Mouse (Mus musculus) c-Kit-positive CD71-positive TER-119-positive erythroid progenitor cells, embryonic 14.5 days (primary cell): ENCODE data around the gene Pitx3.
"Not testable (repeated sequence)": the region's sequence is repeated elsewhere in the genome, so short reads cannot be mapped to it uniquely, and the experiment has no call there.

Experiments
- DNase-seq: peaks from one replicate; pipeline ENCODE4 v3.0.0-alpha.2; 2013; ENCODE audit warnings: low spot score

Pitx3 gene

DNA sequence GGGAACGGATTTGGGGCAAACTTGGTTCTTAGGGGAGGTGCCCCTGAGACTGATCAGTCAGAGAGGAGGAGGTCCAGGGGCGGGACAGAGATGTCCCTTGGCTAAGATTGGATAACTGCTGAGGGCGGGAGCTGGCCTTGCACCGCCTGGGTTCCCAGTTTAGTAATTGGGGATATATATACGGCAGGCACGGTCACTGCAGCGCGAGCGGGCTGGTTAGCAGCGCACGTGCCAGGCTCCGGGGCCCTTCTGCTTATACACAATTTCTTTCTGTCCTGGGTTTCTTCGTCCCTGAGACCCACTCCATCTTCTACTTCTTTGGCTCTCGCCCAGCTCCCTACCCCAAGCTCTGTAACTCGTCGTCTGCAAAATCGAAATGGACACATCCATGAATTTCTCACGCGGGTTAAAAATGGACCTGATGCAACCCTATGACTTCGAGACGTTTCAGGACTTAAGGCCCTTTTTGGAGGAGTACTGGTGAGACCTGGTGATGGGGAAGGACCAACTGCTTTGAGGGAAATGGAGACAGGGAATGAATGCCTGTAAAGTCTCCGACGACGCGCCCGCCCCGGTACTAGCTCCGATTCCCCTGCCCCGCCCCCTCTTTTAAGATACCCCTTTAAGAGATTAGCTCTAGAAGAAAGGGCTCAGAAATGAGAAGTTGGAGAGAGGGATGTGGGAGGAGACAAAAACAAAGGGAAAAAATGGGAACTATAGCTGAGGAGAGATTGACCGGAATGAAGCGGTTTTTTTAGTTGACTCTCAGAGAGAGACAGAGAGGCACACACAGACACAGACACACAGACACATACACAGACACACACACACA lies 16.2 kb downstream of the Pitx3 start, which contains the start of gene Elovl3:
Gene Elovl3 (plus strand): TSS at position 204 of the 832 bp plus-strand sequence.
- DNase-seq, result no peak

GRCm38 (mm10) chr19:46131283-46131682 lies 16.8 kb downstream of the Pitx3 start:
- DNase-seq, result no peak

- DNase-seq, result not testable (repeated sequence)
Observed at GRCm38 (mm10) chr19:46129737-46130136, 18.4 kb downstream of the Pitx3 start.

- DNase-seq, result no peak
Observed at GRCm38 (mm10) chr19:46126301-46126700, 21.8 kb downstream of the Pitx3 start.

GRCm38 (mm10) chr19:46124651-46125050 lies 23.5 kb downstream of the Pitx3 start:
- no peak for DNase-seq

DNA sequence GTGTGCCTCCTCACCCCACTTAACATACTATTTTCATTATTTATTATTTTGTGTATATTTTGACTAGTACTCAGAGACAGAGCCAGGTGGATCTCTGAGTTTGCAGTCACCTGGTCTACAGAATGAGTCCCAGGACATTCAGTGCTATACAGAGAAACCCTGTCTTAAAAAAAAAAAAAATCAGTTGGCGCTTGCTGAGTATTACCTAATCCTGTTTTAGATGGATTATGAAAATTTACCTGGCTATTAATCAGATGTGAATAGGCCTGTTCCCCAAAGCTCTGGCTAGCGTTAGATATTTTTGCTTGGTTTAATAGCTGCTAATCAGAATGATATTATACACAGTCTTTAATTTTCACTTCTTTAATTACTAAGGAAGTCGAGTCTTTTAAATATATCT lies 24.2 kb downstream of the Pitx3 start:
- no peak for DNase-seq

- DNase-seq, result no peak
Observed at GRCm38 (mm10) chr19:46120872-46121271, 27.3 kb downstream of the Pitx3 start.

DNA sequence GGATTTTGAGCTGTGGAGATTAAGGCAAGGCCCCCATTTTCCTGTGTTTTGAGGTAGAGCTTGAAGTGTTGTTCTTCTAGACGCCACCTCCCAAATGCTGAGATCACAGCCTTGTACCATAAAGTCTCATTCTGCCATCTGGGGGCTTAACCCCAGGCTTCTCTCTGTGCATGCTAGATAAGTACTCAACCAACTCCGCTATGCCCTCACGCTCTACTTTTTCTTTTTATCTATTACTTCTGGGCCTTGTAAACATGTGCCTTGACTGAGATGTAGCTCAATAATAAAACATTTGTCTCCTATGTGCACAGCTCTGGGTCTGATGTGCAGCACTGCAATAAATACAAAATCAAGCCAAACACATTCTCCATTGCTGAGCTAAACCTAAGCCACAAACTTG lies 28.7 kb downstream of the Pitx3 start:
- peak; percentile 7 for DNase-seq

GRCm38 (mm10) chr19:46114617-46115016 lies 33.5 kb downstream of the Pitx3 start:
- DNase-seq, result no peak

DNA sequence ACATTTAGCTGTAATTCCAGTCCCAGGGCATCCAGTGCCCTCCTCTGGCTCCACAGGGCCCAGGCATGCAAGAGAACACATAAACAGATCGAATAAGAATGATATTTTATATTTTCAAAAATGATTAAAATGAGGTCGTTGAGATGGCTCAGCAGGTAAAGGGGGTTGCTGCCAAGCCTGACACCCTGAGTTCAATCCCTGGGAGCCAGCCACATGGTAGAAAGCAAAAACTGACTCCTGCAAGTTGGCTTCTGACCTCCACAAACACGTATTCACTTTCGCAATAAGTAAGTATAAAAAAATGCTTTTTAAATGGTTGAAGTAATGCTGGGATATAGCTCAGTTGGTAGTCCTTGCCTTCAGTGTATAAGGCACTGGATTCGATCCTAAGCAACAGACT lies 37.3 kb downstream of the Pitx3 start:
- DNase-seq, result no peak

DNA sequence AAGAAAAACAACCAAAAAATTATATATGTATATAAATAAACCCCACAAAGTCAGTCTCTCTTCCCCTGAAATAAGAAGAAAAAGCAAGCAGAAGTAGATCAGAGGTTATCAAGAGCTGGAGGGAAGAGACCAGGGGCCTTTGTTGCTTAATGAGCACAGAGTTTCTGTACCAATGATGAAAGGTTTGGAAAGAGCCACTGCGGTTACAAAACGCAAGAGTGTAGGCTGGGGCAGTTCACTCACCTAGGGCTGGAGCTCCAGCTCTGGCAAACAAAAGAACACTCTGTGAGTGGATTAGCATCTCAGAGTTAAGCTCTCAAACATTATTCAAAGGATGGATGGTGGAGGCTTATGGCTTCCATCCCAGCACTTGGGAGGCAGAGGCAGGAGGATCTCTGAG lies 37.9 kb downstream of the Pitx3 start:
- DNase-seq, result no peak

DNA sequence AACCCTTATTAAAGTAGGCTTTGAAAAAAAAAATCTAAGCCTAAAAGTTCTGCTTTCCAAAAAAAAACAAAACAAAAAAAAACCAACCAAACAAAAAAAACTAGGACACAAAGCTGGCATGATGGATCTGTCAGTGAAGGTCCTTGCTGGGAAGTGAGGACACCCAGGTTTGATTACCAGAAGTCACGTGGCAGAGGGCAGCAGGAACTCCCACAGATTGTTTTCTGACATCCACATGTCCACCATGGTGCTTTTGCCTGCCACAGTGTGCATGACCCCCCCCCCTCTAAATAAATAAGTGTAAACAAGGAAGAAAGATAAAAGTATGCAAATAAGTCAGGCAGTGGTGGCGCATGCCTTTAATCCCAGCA lies 44.0 kb downstream of the Pitx3 start:
- DNase-seq, result no peak

DNA sequence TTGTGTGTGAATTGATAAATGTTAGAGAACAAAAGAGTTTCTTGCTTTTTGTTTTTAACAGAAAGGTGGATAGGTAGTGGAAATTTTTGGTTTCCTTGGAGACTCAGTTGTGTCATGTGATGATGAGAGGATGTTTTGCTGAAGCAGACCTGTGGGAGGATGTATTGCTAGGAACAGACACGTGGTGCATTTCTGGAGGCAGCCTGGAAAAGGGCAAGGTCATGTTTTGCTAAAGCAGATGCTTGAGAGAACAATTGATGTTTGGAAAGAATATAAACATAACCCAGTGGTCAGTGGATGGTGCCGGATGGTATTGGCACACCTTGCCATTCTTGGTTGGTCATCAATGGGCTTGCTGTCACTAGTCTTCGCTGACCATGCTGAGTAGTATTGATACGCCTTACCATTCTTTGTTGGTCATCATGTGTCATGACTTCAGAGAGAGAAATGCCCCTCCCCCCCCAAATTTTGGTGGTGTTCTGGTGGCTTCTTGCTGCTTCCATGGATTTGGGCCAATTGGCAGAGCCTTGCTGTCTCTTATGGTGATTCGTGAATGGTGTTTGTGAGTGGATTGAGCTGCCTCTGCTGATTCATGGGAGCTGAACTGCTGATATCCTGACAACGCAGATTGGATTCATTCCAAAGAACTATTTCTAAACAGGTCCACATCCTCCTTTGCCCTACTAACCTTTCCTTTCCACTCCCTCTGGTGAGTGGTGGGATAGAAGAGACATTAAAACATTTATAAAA lies 44.5 kb downstream of the Pitx3 start:
- DNase-seq, result no peak

DNA sequence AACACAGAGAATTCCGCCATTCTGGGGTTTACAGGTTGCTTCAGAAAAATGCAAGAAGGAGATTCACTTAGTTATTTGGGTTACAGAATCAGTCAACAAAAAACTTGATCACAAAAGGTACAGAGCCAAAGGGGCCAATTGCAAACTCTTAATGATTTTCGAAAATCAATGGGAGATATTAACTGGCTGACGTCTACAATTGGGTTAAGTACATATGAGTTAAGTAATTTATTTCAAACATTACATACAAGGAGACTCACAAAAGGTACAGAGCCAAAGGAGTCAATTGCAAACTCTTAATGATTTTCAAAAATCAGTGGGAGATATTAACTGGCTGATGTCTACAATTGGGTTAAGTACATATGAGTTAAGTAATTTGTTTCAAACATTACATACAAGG lies 48.6 kb downstream of the Pitx3 start:
- DNase-seq, result no peak

- no peak for DNase-seq
Observed at GRCm38 (mm10) chr19:46096396-46096795, 51.7 kb downstream of the Pitx3 start.

- DNase-seq, result no peak
Observed at GRCm38 (mm10) chr19:46095291-46095690, 52.8 kb downstream of the Pitx3 start.

- no peak for DNase-seq
Observed at GRCm38 (mm10) chr19:46094144-46094543, 54.0 kb downstream of the Pitx3 start.

DNA sequence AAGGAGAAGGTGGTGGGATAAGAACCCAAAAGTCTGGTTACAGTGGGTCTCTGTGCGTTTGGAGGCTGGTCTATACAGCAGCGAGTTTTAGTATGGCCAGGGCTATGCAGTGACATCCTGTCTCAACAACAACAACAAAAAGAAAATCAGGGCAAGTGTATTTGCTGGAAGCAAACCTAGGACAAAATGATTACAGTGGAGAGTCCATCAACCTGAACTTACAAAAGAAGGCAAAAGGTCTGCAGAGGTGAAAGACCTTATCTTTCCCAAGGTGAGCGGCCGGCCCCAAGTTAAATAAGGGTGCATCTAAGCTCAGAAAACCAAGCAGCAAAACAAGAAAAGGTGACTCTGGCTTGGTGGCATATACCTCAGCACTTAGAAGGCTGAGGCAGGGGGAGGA lies 56.5 kb downstream of the Pitx3 start:
- DNase-seq, result no peak

DNA sequence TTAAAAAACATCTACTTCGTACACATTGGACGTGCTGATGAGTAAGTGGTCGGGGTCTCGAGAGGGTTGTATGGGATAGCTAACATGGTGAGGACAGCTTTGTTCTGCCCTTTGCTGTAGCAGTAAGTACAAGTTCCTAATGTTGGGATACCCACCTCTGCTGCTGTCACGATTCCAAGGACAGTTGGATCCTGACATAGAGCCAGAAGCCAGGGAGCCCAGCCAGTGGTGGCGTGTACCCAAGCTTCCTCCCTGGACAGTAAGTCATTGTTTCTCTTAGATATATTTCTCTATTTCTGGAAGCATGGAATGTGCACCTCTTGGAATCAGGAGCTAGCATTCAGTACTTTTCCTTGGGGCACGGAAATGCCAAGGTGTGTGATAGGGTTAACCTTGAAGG lies 60.3 kb downstream of the Pitx3 start:
- no peak for DNase-seq

DNA sequence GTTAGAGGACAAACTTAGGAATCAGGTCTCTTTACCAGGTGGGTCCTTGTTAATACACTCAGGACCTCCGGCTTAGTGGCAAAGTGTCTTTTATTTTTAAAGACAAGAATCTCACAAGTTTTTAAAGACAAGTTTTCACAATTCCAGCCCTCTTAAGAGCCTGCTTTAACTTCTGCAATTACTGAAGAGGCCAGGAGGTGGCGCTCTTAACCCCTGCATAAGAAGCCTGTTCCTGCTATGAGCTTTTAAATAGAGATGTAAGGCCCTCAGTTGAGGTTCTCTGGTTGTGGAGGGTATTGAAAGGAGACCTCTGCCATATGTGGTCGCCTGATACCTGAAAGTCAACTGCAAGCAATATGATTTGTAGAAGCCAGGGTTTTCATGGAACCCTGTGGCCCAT lies 61.8 kb downstream of the Pitx3 start:
- DNase-seq, result peak; percentile 74
